Mouse (Mus musculus) CD4-positive naive resting alpha-beta T cell, adult 57 days (primary cell): Measurements from ENCODE around the gene Nxpe5. TPM values are rescaled to one million over a fixed set of nuclear protein-coding genes. Genes with fewer than 3 reads are reported as not detected.

Source experiments
- total RNA-seq: library from RNA; stranded (reverse); gene quantifications from one replicate; pipeline ENCODE4 v1.2.4, GENCODE M21; 2023

The Nxpe5 gene
- not detected for total RNA-seq

GRCm38 (mm10) chr5:138225700-138226099 is at the start of gene Nxpe5:
Gene Nxpe5 (plus strand): TSS chr5:138225898.

DNA sequence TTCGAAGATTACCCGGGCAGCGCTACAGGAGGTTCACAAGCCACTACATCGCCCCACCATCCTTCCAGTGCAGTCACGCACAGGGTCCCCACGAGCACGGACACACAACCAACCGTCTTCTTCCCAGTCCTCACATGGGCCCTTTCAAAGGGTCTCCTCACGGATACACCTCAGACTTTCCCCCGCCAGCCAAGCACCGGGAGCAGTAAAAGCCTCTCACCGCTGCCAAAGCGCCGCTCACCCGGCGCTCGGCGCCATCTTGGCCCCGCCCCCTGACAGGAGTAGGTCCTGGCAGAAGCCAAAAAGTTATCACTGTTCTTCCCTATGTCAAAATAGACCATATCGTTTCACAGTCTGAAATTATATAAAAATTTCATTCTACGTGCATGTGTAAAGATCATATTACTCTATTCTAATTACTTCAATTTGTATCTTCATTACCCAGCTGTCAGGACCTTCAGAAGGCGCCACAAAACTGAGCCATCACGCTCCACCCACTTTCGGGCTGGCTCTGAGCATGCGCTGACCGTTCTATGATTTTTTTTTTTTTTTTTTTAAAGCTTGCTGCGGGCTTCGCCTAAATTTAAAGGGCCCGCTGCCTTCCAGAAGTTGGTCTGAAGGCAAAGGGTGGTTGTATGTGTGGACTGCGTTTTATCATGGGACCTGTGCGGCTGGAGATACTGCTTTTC is 38.6 kb upstream of the Nxpe5 start, which contains the start of the genes Taf6 and Cnpy4:
Taf6 (minus strand) TSS at position 502 of the 689 bp plus-strand sequence.
Cnpy4 (plus strand) TSS at position 536 of the 689 bp plus-strand sequence.

GRCm38 (mm10) chr5:138193771-138194727 is 31.6 kb upstream of the Nxpe5 start, which contains the start of gene Mblac1:
Gene Mblac1 (plus strand): TSS chr5:138194314.

GRCm38 (mm10) chr5:138255353-138256093 is 29.8 kb downstream of the Nxpe5 start, which contains the start of gene Lamtor4:
Gene Lamtor4 (plus strand): TSS chr5:138255482.

GRCm38 (mm10) chr5:138263260-138264206 is 37.8 kb downstream of the Nxpe5 start, which contains the start of gene BC037034:
Gene BC037034 (minus strand): TSS chr5:138264033.

GRCm38 (mm10) chr5:138272409-138272923 is 46.8 kb downstream of the Nxpe5 start, which contains the start of gene Gal3st4:
Gene Gal3st4 (minus strand): TSS chr5:138272840.

DNA sequence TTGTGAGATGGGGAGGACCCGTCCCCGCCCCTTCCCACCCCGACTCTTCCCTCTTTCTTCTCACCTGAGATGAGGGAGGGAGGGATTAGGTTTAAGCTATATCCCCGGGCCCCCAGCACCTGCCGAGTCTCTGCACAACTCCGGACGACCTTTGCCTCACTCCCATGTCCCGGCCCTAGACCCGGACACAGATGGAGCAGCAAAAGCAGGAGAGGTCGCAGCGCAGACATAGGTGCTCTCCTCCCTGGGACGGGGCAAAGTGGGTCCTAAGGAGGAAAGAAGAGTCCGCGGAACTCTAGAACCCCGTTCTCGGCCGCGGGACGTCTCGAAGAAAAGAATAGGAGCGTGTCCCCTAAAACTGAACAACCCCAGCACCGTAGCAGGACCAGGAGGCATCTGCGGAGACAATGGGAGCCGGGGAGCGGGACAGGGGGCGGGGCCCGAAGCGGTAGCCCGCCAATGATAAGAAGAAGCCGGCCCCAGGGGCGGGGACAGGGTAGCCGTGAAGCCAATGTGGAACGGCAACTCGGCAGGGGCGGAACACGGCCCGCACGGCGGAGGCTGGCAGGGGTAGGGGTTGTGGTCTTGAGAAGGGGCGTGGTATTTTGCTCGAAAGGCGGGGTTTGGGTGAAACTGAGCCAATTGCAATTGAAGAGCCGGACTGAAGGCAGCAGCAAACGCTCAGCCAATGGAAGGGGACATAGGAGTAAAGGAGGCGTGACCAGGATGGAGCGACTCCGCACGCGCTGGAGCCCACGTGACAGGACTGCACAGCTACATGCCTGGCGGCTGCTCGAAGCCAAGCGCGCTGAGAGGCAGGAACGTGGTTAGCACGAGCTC is 54.1 kb downstream of the Nxpe5 start, which contains the start of the genes Gm43720, Gpc2 and Stag3:
Gm43720 (minus strand) TSS at position 374 of the 840 bp plus-strand sequence.
Gpc2 (minus strand) TSS at position 421 of the 840 bp plus-strand sequence.
Stag3 (plus strand) TSS at position 656 of the 840 bp plus-strand sequence.

Other genes starting within 250 kb of the Nxpe5 start
- not detected for gene Azgp1, start 244.4 kb upstream of the Nxpe5 start, total RNA-seq
- not detected for gene Smok3a, start 204.6 kb upstream of the Nxpe5 start, total RNA-seq
- not detected for gene Smok3b, start 204.5 kb upstream of the Nxpe5 start, total RNA-seq
- gene Smok3c, start 172.7 kb upstream of the Nxpe5 start, total RNA-seq = not detected
- 25.9 TPM for gene Zkscan1, start 140.8 kb upstream of the Nxpe5 start, total RNA-seq
- 13.7 TPM for gene Zscan21, start 109.0 kb upstream of the Nxpe5 start, total RNA-seq
- 13.7 TPM for gene Zfp113, start 70.2 kb upstream of the Nxpe5 start, total RNA-seq
- 48.1 TPM for gene Cops6, start 64.8 kb upstream of the Nxpe5 start, total RNA-seq
- 22.8 TPM for gene Ap4m1, start 53.9 kb upstream of the Nxpe5 start, total RNA-seq
- 76.6 TPM for gene Mcm7, start 53.5 kb upstream of the Nxpe5 start, total RNA-seq
- gene Taf6, start 38.4 kb upstream of the Nxpe5 start, total RNA-seq = 26.7 TPM
- gene Cnpy4, start 38.4 kb upstream of the Nxpe5 start, total RNA-seq = 16.6 TPM
- gene Mblac1, start 31.6 kb upstream of the Nxpe5 start, total RNA-seq = 1.3 TPM
- 32.0 TPM for gene Lamtor4, start 29.6 kb downstream of the Nxpe5 start, total RNA-seq
- gene BC037034, start 38.1 kb downstream of the Nxpe5 start, total RNA-seq = 50.8 TPM
- not detected for gene Gal3st4, start 46.9 kb downstream of the Nxpe5 start, total RNA-seq
- gene Gm43720, start 54.1 kb downstream of the Nxpe5 start, total RNA-seq = not detected
- gene Gpc2, start 54.1 kb downstream of the Nxpe5 start, total RNA-seq = 2.7 TPM
- not detected for gene Stag3, start 54.3 kb downstream of the Nxpe5 start, total RNA-seq
- gene Pvrig, start 116.1 kb downstream of the Nxpe5 start, total RNA-seq = 1.7 TPM
- gene Zfp157, start 215.6 kb downstream of the Nxpe5 start, total RNA-seq = 16.3 TPM